Mouse (Mus musculus) common myeloid progenitor, adult 5-6 weeks (primary cell): ENCODE results near the gene Anapc16. TPM values are rescaled to one million over a fixed set of nuclear protein-coding genes. Genes with fewer than 3 reads are reported as not detected.

ENCODE experiments used
- ATAC-seq: replicated peaks from 2 replicates; pipeline ENCODE4 v1.8.0; 2016; ENCODE audit warnings: low read depth, mild to moderate bottlenecking, moderate TSS enrichment, inconsistent platforms; ENCODE audit not compliant: poor library complexity, severe bottlenecking
- total RNA-seq: library from RNA; stranded (forward); fragments of 200-1000, 187-1606 nt; gene quantifications from 2 replicates; pipeline ENCODE4 v1.2.3, GENCODE M21; 2017

Gene Anapc16
- total RNA-seq, result 45.3 and 60.5 TPM in 2 replicates

GRCm38 (mm10) chr10:60002673-60003212 is at the start of gene Anapc16, which contains the start of gene Ascc1:
TSS of gene Anapc16 (minus strand) at chr10:60003135.
TSS of gene Ascc1 (plus strand) at chr10:60002805.
- peak; percentile 90 for ATAC-seq

DNA sequence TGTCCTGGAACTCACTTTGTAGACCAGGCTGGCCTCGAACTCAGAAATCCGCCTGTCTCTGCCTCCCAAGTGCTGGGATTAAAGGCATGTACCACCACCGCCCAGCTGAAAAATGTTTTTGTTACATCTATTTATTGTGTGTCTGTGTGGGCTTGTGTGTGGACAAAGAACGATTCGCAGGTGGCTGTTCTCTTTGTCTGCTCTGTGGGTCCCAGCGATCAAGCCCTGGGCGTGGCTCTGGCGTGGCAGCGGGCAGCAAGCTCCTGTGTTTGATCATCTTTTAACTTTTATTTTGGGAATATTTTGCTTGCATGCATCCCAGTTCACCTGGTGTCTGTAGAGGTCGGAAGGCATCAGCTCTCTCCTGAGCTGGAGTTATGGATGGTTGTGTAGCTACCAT is 47.6 kb upstream of the Anapc16 start:
- no peak for ATAC-seq

DNA sequence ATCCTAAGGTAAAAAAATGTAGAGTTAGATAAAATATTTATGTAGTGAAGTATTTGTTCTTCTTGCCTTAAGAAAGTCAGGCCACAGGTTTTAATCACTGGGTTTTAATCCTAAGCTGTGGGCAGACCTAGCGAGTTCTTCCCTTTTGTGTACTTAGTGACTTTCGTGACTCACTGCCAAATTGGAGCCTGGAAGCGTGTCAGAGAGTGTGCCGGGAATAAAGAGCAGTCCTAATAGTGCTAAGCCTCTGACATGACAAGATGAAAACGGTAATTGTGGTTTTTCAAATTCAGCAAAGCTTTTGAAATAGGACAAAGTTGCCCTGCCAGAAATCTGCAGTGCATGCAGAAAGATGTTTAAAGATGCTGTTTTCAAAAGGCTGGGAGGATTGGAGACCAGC is 43.8 kb upstream of the Anapc16 start:
- no peak for ATAC-seq

DNA sequence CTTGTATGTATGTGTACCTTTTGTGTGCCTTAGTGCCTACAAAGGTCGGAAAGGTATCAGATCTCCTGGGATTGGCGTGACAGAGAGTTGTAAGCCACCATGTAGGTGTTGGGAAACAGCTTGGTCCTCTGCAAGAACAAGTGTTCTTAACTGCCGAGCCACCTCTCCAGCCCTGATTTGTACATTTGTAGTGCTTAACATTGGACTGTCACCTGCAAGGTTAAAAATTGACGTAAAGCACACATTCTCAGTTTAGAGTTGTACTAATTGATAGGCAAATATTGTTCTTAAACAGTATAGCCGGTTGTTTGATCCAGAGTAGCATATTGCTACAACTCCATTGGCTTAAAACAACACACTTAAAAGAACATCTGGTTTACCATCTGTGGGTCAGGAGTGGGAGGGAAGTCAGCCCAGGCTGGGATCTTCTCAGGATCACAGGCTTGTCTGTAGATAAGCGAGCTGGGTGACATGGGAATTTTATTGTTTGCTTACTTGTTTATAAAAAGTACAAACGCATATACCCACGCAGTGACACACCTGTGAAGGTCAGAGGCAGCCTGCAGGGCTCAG is 39.5 kb upstream of the Anapc16 start:
- no peak for ATAC-seq

GRCm38 (mm10) chr10:60035744-60036143 is 32.8 kb upstream of the Anapc16 start:
- no peak for ATAC-seq

GRCm38 (mm10) chr10:60034621-60035020 is 31.7 kb upstream of the Anapc16 start:
- ATAC-seq, result no peak

- ATAC-seq, result no peak
Measured at GRCm38 (mm10) chr10:60033064-60033463, 30.1 kb upstream of the Anapc16 start.

DNA sequence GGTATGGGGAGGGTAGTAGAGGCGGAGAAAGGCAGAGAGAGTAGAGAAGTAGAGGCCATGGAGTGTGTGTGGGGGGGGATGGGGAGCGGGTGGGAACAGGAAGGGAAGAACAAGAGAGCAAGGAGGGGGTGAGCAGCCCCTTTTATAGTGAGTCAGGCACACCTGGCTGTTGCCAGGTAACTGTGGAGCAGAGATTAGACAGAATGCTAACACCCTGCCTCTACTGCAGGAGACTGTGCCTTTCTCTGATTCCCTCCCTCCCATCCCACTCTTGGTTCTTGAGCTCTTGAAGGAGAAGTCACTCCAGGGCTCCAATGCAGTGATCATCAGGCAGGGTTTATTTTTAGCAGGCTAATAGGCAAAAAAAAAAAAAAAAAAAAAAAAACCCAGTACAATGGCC is 29.7 kb upstream of the Anapc16 start:
- ATAC-seq, result no peak

DNA sequence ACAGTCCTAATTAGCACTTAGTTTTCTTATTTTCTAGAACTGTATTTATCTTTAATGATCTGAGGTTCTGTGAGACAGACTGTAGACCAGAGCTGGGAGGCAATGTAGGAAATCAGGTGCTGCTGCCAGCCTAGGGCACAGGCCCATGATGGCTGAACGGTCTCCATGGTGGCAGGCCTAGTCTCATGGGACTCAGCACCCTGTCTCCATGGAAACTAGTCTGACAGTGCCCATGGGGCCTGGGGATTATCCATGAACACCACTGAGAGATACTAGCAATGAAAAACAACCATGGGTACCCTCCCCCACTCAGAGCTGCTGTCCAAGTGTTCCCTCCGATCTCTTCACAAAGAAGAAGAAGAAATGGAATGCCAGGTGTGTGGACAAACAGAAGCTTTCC is 29.1 kb upstream of the Anapc16 start:
- ATAC-seq, result no peak

GRCm38 (mm10) chr10:60031562-60031961 is 28.6 kb upstream of the Anapc16 start:
- ATAC-seq, result no peak

GRCm38 (mm10) chr10:60029387-60029786 is 26.5 kb upstream of the Anapc16 start:
- no peak for ATAC-seq

DNA sequence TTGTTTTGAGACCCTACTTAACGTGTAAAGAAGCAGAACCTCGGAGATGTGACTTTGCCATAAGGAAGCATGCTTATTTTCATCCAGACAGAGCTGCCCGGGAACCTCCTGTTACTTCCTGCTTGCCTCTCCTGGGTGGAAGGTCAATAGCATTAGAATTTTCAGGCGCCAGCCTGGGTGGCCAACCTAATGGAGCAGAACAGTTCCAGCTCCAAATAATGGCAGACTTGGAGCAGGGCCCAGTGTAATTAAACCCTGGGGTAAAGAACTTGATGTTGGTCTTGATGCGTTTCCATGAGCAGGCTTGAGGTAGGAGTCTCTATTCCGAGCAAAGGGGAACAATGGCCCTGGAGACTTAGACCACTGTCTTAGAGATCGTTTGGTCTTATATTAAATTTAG is 26.0 kb upstream of the Anapc16 start:
- ATAC-seq, result no peak

DNA sequence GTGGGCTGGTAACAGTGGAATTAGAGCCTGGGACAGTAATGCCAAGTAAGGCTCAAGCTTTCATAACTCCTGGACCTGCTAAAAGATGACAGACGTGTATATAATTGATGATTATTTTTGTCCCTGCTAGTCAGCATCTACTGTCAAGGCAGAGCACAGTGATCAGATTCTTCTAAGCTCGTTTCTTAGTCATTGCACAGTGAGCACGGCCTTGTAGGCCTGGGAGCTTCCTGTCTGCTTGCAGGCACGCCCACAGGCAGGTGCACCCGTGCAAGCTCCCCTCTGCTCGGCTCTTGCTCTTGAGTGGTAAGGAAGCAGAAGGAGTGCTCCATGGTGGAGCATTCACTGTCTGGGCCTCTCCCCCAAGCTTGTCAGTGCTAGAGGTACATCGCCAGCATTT is 25.2 kb upstream of the Anapc16 start:
- ATAC-seq, result no peak

DNA sequence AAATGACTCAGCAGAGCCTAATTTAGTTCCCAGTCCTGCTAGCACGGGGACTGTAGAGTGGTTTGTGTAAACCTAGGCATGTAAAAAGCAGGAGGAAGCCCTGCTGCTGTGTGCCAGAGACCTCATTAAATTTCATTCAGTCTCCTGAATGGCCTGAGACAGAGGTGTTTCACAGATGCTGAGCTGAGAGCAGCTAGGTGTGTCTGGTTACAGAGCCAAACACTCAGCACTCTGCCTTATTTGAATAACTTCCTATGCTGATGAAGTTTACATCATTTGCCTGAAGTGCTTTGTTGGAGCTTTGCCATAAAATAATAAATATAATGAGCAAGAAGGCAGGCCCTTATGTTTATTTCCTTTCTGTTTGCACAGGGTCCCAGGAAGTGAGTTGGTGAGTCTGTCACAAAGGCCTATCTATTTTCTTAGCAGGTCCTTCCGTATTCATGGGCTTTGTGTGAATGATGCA is 24.7 kb upstream of the Anapc16 start:
- no peak for ATAC-seq

GRCm38 (mm10) chr10:60026759-60027395 is 23.9 kb upstream of the Anapc16 start:
- no peak for ATAC-seq

DNA sequence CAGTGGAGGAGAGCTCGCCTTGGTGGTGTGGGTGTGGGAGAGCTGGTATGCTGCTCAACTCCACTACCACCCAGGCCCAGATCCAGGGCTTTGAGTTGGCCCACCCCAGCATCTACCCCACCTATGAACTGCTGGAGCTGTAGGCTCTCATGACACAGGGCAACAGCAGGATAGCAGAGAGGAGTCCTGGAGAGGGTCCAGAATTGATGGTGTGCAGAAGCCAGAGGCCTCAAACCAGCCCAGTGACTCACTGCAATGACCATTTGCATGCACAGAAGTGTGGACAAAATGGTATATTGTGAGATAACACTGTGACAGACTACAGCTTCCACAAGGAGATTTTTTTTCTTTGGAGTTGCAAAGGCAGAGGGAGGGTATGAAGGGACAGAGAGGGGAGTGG is 20.8 kb upstream of the Anapc16 start:
- no peak for ATAC-seq

- no peak for ATAC-seq
Measured at GRCm38 (mm10) chr10:60019299-60019698, 16.4 kb upstream of the Anapc16 start.

DNA sequence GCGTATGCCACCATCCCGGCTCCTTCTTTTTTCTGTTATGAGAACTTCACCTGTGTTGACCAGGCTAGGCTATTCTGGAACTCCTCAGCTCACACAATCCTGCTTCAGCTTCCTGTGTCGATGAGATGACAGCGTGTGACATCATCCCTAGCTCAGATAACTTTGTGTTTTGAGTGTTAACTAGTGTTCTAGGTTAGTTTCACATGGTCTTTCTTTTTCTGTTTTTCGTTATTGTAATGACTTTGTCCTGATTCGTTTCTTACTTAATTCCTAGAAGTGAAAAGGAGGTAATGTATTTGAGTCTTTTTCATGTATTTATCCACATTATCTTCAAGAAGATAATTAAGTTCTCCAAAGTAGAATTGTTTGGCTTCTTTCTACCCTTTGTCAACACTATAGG is 13.3 kb upstream of the Anapc16 start:
- no peak for ATAC-seq

GRCm38 (mm10) chr10:60009115-60009514 is 6.2 kb upstream of the Anapc16 start:
- peak; percentile 69 for ATAC-seq

DNA sequence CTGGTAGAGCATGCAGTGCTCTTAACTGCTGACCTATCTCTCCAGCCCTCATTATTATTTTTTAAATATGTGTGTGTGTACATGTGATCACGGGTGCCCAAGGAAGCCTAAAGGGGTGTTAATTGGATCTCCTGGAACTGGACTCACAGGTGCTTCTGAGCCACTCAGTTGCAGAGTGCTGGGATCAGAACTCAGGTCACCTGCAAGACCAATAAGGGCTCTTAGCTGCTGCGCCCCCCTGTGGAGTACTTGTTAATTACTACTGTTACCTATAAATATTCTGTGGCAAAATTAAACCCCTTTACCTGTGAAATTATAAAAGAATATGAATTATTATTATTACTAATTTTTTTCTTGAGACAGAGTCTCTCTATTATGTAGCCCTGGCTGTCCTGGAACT is 2.3 kb upstream of the Anapc16 start:
- ATAC-seq, result no peak

GRCm38 (mm10) chr10:60003847-60004246 is 912 bp upstream of the Anapc16 start:
- ATAC-seq, result no peak
